Mouse (Mus musculus) right cerebral cortex, postnatal 14 days (tissue): ENCODE measurements around the gene Impdh1.

ENCODE experiments used
- DNase-seq: peaks from one replicate; pipeline ENCODE4 v3.0.0; 2022

The Impdh1 gene

DNA sequence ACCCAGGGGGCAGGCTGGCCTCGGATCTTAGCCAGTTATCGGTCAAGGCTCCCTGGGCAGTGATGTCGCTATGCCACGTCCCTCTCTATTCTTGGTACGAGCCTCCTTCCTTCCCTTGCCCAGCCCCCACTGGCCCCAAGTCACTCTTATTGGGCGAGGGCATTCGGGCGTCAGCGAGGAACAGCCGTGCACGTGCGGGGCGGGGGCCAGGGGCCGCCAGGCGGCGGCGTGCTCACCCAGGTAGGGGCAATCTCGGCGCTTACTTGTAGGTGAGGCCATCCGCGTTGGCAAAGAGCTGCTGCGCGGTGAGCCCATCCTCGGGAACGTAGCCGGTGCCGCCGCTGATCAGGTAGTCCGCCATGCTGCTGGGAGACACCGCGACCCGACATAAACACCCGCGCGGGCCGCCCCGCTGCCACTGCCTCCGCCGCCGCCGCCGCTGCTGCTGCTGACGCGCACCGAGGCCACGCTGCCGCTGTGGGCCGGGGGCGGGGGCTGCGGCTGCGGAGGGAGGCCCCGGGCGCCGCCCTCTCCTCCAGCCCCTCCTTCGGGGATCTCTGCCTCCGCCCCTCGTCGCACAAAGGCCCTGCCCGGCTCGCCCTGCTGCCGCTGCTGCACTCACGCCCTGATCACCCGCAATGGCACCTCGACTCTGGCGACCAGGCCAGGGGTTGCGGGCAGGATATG, 4.2 kb downstream of the Impdh1 start:
- DNase-seq = peak; percentile 70

DNA sequence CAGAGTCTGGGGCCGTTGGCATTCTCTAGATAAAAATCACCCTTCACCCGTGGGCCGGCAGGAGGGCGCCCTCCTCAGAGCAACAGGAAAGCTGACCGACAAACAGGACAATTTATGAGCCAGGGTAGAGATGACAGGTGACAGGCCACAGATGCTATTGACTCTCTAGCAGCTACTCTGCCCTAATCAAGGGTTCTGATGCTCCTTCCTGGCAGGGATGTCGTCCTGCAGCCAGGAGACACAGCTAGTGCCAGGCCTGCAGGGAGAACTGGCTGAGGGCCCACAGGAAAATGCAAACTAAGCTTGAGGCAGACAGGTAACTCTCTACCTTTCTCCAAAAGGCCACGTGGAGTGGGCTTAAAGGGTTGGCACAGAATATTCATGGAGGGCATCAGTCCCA, 5.0 kb downstream of the Impdh1 start:
- DNase-seq = no peak

DNA sequence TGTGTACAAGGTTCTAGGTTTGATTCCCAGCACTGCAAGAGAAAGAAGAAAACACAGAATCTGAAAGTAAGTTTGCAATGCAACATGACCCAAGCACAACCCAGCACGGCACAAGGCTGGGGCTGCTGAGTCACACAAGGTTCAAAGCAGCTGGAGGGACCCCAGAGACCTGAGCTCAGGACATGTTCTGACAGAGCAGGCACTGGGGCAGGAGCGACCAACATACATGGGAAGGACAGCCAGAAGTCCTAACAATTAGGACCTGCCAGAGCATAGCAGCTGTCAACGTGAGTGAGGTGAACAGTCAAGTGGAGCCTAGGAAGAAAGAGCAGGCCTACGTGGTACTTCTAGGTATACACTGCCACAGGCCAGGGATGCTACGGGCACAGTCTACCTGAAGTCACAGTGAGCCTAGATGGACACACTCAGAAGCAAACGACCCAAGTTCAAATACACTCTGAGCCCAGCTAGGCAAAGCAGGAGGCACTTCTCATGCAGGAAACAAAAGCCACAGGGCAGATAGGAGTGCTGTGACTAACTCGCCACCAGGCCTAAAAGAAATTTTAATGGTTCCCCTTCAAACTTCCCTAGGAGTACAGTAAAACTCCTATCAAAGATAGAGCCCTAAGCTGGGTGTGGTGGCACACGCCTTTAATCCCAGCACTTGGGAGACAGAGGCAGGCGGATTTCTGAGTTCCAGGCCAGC, 5.8 kb downstream of the Impdh1 start:
- no peak for DNase-seq

DNA sequence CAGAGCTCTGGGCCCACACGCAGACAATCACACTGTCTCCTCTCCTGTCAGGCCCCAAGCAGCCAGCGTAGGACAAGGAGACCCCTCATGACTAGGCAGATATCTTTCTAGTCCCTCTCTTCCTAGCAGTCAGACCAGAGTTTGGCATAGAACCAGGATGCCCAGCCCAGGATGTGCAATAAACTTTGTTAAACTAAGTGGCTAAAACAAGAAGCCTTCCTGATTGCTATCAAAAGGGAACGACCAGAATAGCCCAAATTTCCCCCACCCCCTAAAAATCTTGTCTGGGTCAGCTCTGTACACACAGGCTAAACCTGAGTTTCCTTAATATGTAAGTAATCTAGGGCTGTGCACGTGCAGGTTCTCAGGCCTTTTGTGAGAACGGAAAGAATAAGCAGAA, 8.0 kb downstream of the Impdh1 start:
- DNase-seq = no peak

DNA sequence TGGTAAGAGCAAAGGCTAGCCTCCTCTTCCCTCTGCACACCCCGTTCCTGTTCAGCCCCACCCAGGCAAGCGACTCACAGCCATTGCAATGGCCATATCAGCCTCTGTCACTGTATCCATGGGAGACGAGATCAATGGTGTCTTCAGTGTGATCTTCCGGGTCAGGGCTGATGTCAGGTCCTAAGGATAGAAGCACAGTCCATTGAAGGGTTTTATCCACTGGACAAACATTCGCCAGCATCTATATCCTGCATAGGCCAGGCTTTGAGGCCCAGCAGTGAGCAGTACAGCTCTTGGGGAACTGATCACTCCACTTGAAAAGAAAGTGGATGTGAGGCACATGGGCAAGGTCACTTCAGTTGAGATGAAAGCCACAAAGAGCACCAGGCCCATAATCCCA, 9.1 kb downstream of the Impdh1 start:
- DNase-seq = no peak

DNA sequence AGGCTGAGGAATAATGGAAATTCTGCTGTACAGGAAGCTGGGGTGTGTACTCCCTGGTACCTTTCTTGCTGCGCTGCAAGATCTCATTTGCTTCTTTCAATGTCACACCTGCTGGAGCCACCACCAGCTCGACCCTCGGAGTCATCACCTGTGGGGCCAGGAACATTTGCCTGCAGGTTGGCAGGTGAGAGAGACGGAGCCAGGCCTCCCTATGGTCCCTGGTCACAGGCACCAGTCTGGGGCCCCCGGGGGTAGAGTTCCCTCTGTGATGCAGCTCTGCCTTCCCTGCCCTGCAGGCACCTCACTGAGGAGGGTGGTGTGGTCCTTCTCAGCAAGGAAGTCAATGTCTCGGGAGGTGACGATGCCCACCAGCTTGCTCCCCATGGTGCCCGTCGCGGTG, 10.2 kb downstream of the Impdh1 start:
- DNase-seq = no peak

DNA sequence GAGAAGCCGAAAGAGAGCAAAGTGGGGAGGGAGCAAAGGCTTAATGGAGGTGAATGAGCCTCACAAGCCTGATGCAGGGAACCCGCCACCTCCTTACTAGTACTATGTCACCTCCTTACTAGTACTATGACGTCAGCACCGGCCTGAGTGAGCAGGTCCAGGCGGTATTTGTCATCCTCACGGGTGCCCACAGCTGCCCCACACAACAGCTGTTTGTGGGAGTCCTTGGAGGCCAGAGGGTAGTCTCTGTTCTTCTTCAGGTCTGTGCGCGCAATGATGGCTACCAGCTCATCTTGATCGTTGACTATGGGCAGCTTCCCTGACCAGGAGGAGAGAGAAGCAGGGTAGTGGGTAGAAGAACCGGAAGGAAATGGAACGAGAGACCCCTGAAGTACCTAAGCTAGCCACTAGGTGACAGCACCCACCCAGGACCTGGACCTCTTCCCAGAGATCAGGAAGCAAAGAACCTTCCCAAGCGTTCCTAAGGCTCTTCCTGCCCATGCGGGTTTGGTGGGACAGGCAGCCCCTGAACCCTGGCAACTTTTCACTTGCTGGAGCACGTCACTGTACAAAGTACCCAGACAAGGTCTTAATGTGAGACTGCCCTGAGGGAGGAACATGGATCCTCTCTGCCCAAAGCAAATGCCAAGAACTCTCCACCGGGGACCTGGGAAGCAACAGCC, 11.1 kb downstream of the Impdh1 start:
- peak; percentile 51 for DNase-seq

DNA sequence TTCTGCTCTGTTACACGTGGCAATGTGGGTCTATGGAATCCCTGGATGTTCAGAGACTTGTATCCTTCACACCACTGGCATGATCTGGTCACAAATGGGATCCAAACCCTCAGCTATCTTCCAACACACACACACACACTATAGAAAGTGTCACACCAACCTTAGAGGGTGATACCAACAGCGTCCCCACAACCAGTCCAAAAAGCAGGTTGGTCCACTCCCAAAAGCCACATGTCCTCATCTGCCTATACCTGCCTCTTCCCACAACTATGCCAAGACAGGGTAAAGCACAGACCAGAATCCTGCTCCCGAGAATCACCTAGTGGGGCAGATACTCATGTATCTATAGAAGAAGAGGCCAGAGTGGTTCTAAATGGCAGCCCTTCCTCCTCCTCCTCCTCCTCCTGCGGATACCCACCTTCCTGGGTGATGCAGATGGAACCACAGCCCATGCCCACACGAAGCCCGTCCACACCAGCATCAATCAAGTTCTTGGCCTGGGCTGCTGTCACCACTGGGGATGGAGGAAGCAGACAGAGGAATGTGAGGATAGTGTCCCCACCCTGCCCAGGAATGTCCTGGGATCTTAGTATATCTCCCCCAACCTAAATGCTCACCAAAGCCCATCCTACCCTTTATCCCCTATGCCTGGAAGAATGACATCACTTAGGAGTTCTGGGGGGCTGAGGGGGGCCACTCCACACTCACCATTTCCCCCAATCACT, 12.1 kb downstream of the Impdh1 start:
- DNase-seq = no peak

DNA sequence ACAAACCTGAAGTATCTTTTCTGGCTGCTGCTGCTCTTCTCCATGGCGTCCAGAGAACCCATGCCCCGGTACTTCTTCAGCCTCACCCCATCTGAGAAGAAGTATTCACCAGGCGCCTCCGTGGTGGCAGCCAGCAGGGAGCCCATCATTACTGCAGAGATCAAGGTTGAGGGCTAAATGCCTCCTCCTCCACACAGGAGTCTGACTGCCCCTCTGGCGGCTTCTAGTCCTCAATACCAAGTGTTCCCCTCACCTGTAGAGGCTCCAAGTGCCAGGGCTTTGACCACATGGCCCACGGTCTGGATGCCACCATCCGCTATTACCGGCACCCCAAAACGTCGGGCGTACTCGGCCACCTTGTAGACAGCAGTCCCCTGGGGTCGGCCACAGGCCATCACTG, 13.1 kb downstream of the Impdh1 start:
- no peak for DNase-seq

DNA sequence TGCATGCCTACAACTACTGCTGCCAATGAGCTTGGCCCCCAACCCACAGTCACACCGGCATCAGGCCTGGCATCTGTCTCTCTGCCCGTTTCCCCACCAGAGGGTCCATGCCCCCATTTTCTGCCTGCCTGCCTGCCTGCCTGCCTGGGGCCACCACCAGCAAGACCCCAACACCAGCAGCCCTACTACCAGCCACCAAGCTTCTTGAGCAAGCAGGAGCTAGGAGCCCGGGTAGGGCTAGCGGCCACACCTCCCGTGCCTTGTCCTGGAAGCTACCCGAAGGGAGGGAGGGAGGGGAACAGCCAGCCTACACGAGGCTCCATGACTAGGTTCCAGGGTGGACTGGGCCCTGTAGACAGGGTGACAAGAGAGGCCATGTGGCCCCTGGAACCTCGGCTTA, 14.2 kb downstream of the Impdh1 start:
- DNase-seq = no peak

DNA sequence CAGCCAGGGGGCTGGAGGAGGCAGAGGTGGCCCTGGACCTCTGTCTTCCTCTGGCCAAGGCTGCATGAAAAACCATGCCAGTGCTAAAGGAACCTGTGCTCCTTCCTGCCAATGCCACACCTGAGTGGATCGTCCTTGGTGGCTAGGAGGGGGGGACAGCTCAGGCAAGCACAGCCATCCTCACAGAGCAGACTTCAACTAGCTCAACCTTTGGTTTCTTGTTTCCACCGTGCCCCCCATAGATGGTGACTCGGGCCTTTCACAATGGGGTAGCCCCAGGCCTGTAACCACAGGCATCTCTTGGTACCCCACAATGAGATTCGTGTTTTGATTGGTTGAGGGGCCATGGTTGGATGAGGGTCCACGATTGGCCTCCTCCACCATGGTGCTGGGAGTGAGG, 14.8 kb downstream of the Impdh1 start:
- no peak for DNase-seq

DNA sequence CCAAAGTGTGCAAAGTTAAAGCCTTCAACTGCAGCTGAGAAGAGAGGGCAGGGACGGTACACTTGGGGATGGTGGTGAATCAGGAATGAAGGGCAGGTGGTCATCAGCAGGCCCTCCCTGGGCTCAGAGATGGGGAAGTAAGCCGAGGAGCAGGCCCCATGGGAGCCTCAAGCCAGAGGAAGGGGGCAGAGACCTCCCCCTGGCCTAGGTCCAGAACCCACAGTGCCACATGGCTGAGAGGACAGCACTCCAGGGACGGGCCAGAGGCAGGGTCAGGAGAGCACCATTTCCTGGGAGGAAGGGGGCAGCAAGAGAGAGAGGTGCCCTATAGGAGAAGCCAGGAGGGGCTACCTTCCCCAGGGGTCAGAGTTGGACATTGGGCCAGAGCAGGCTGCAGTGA, 15.7 kb downstream of the Impdh1 start:
- DNase-seq = no peak

DNA sequence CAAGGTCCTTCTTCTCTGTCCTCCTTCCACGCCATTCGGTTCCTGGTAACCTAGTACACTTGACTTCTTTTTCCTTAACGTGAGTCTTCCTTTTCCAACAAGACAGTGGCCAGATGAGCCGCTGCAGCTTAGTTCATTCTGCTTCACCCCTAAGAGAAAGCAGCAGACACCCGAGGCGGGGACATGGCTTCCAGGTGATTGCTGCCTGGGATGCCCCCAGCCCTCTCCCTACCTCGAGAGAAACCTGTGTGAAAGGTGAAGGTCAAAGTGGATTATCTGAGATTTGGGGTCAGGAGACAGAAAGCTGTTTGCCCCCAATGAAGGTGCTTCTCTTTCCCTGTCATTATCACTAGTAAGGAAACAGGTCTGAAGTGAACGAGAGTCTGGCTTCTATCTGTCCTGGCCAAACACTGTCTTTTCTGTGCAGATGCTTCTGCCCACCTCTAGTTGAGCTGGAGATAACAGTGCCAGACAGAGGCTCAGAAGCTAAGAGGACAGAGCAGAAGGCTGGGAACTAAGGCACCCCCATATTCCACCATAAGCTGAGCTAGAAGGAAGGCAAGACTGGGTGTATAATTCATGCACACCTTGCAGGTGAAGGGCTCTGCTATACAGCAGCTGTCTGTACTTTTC, 16.8 kb downstream of the Impdh1 start:
- DNase-seq = no peak

DNA sequence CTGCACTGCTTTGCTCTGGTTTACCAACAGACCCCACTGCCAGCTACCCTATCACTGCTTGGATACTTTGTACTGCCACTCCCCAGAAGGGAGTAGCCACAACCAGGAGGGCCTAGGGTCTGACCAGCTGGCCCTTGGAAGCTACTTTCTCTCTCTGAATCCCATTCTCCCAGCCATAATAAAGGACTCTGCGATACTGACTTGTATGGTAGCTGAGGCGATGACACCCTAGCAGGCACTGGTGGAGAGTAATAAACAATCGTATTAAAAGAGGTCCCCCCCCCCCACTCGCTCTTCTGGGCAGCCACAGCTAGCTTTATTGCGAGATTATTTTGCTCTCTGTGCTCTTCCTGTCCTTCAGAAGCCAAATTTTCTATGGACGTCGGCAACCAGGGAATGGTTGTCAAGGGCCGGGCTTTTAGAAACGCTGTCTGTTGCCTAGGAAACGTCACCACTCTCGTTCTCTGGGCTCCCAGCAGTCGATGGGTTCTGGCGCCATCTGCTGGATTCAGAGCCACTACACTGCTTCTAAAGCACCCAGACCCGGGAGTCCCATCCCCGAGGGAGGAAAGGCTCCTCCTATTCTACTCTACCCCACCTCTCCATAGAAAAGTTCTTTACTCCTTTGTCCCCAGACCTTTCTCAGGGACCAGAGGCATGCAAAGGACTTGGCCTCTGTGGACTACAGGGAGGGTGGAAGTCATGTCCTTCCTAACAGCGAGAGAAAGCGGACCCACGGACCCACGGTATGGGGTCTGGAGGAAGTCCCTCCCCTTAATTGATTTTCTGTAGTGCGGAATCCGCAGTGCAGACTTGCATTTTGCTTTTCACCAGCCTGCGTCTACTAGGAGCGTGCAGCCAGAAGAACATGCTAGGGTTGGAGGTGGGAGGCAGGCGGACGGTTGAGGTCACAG, 17.6 kb downstream of the Impdh1 start:
- DNase-seq = peak; percentile 95

DNA sequence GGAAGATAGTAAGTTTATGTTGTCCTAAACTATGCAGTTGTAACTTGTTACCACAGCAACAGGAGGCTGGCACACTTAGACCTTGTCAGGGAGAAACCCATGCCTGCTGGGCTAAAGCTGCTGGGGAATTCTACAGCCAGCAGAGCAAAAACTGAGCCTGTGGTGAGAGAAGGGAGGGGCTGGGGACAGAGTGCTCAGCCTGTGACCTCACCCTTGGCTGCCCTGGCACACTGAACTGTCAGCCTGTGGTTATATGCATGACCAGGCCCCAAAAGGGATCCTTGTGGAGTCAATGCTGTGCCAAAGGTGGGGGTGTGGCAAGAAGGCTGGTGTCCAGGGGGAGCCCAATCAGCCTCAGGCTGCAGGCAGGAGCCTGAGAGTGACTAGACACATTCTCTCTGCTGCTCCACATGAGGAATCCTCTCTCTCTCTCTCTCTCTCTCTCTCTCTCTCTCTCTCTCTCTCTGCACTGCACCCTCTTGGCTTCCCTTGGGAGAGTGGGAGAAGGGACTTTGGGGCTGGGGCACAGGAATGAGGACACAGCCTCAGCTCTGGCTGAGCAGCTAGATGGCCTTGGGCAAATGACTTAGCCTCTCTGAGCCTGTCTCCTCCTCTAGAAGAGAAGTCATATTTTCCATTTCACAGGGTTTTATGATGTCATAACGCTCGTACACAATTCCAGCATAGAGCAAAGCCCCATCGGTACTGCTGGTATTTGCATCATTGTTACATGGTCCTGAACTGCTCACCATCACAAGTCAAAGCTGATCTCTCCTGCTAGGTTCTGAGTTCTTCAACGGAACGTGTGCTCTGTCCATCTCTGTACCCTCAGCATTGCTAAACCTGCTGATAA, 20.1 kb downstream of the Impdh1 start:
- DNase-seq = no peak

DNA sequence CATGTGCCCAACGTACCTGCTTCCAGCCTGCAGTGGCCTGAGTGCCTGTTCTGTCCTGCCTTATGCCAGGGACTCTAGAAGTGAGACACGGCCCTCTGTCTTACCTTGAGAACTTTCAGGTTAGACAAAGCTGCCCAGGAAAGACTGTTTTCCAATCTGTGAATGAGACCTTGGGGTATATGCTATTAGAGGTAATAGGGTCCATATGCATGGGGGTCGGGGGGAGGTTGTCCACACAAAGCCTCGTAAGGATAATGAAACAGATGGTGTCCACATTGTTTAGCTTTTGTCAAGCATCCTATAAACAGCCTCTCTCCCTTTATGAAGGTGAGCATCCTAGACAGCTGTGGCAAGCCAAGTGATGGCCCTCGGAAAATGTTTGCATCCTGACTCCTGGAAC, 21.0 kb downstream of the Impdh1 start:
- DNase-seq = no peak

DNA sequence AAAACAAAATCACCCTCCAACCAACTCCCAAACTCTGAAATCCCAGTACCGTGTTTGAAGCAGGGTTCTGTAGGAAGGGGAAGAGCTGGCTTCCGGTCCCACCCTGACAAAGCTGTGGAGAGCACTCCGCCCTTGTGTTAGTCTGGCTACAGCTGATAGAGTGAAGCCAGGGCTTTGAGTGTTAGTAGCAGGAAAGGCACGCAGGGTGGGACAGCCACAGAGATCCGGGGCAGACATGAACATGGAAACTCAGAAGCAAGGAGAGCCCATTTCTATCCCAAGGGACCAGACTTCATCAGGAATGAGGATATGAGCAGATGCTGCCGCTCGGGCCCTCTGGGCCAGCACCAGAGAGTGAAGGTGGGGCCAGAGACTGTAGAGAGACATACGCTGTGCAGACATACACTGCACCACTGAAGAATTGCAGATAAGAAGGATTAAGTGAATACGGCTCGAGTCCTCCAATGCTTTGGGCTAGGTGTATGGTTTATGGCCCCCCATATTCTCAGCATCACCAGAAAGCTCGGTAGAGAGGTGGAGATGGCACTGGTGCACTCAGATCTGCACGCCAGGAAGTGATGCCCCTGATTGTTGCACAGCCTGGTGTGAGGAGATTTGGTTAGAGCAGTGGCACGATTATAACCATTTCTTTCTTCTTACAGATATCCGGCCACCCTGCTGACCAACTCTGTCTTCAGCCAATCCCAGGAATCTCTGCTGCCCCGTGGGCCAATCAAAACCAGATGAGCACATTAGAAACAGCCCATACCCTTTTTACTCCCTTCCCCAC, 22.0 kb downstream of the Impdh1 start:
- DNase-seq = no peak

DNA sequence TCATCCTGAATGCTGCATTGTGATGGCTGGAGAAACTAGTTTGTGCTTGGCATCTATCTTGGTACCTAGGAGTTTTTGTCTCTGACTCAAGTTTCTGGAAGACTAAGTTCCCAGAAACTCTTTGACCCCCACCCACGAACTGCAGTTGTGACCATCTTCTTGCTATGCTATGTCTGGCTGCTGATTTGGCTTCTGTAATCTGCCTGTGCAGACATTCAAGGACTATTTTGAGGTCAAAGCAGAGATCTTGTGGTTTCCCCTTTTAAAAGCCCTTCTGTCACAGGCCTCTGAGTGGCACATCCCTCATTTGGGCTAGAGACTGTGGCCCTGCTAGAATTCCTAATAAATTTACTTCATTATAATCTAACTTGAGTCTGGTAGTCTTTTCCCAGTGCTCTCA, 28.2 kb downstream of the Impdh1 start:
- DNase-seq = no peak

DNA sequence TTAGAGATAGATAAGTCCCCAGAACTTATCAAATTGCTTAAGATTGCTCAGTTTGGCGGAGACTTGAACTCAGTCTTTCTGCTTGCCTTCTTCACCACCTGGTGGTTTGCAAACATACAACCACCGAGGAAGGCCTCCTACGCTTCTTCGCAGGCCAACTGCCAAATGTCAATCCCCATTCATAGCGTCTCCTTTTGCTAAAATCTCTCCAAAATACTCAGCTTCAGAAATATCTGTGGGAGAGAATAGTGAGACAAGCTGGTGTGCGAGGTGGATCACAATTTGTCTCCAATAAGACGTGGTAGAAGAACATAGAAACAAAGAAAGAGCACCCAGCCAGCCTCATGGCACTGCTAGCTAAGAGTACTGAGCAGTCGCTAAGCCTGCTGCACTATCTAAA, 36.3 kb downstream of the Impdh1 start:
- DNase-seq = no peak
